Mouse (Mus musculus) embryonic fibroblast, embryonic 13.5 days (primary cell): ENCODE data around the gene Anxa6.

Source experiments
- CTCF ChIP-seq: IDR thresholded peaks from 2 replicates; pipeline ENCODE4 v1.5.1; 2011; ENCODE audit warnings: mild to moderate bottlenecking, control low read depth, low read length, moderate library complexity, borderline replicate concordance; ENCODE audit not compliant: insufficient read depth
- POLR2A ChIP-seq: IDR thresholded peaks from 2 replicates; pipeline ENCODE4 v1.6.1; 2011; ENCODE audit warnings: low read depth, mild to moderate bottlenecking, control low read depth, low read length, moderate library complexity

- TF ChIP-seq CTCF (no peak), POLR2A (no peak)
These were observed 27.6 kb upstream of the Anxa6 start for GRCm38 (mm10) chr11:55060802-55061201.
